Mouse (Mus musculus): ENCODE measurements around the gene Retnlb. TPM values are rescaled to one million over a fixed set of nuclear protein-coding genes. Genes with fewer than 3 reads are reported as not detected.

Retnlb gene
- polyA plus RNA-seq, 1 experiment: not detected

Other genes starting within 250 kb of the Retnlb start
- gene Trat1, start 44.8 kb upstream of the Retnlb start, polyA plus RNA-seq (2012; rRNA removed): 0.12 and 0.18 TPM in 2 replicates
- 193 and 210 TPM in 2 replicates for gene Retnla, start 25.7 kb downstream of the Retnlb start, polyA plus RNA-seq (2012; rRNA removed)
- gene Retnlg, start 55.8 kb downstream of the Retnlb start, polyA plus RNA-seq (2012; rRNA removed): 4.3 TPM in 2 replicates
- gene Dzip3, start 177.3 kb downstream of the Retnlb start, polyA plus RNA-seq (2012; rRNA removed): 9.7 and 10.4 TPM in 2 replicates
- 2.7 TPM in 2 replicates for gene Cip2a, start 177.3 kb downstream of the Retnlb start, polyA plus RNA-seq (2012; rRNA removed)
- 0.04 and 0.07 TPM in 2 replicates for gene Myh15, start 240.6 kb downstream of the Retnlb start, polyA plus RNA-seq (2012; rRNA removed)